Mouse (Mus musculus): Measurements from ENCODE around the gene Slc5a11.

Slc5a11 gene

DNA sequence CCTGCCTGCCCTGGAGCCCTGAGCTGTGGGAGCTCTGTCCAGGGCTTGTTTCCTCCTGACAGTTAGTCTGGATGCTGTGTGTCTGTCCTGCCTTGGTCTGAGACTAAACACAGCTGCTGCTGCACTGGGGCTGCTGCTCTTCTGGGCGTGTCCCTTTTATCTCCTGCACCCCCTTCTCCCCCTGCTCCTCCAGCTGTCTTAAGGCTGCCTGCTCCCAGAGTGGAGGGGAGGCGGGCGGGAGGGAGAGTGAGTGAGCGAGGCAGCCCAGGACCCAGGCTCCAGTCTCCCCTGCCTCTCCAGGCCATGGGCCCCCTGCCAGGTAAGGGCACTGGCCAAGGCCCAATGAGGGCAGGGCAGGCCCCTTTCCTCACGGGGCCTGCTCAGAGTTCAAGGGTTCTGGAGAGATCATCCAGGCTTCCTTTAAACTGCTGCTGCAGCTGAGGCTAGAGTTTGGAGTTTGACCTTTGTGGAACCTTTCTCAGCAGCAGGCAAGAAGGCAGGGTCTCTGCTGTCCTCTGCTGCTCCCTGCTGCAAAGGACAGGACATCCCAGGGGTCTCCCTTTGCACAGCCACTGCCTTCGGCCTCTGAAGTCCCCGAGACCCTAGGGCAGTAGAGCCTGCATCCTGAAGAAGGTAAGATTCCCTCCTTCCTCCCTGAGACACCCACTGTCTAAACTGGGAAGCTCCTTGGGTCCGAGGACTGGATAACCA lies at the start of gene Slc5a11:
Slc5a11 (plus strand) TSS at position 416 of the 711 bp plus-strand sequence.
- peak; percentile 29 for DNase-seq

GRCm38 (mm10) chr7:123167436-123167835 lies 47.1 kb upstream of the Slc5a11 start:
- no peak for DNase-seq

DNA sequence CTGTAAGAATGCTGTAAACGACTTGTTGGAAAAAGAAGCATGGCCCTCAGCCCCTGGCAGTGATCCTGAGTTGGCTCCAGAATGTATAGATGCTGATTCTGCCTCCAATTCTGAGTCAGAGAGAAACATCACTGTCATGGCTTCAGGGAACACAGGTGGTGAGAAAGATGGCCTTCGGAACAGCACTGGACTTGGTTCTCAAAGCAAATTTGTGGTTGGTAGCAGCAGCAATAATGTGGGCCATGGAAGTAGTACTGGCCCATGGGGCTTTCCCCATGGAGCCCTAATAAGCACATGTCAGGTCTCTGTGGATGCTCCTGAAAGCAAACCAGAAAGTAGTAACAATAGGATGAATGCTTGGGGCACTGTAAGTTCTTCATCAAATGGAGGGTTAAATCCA lies 45.0 kb upstream of the Slc5a11 start:
- no peak for DNase-seq

GRCm38 (mm10) chr7:123172101-123172500 lies 42.5 kb upstream of the Slc5a11 start:
- no peak for DNase-seq

- DNase-seq: no peak
Observed at GRCm38 (mm10) chr7:123177215-123177614, 37.4 kb upstream of the Slc5a11 start.

DNA sequence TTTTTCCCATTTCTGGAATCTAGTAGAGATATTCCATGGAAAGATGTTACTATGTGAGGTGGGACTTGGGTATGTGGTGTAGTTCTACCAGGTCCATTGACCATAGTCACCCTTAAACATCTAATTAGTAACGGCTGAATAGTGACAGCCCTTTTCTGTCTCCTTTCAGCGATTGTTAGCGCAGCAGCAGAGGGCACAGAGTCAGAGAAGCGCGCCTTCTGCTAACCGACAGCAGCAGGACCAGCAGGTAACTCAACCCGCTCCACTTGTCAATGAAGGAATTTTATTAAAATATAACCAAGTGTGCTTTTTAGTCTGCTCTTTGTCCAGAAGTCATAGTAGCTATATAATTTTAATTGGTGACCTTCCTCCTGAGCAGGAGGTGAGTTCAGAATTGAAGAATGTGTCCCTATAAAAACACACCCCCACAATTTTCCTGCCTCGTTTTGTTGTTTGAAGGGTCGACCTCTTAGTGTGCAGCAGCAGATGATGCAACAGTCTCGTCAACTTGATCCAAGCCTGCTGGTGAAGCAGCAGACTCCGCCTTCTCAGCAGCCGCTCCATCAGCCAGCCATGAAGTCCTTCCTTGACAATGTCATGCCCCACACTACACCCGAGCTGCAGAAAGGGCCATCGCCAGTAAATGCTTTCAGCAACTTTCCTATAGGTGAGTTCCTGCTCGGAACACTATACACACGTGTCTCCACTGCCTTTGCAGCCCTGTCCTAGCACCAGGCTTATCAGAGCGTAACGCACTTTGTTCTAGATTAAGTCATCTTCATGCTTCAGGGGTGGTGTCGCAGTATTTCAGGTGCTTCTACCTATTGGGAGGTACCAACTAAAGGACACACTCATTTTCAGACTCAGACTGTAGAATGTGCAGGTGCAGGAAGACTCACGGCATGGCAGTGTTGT lies 32.5 kb upstream of the Slc5a11 start:
- no peak for DNase-seq

- no peak for DNase-seq
Observed at GRCm38 (mm10) chr7:123184891-123185290, 29.7 kb upstream of the Slc5a11 start.

GRCm38 (mm10) chr7:123186463-123186862 lies 28.1 kb upstream of the Slc5a11 start:
- no peak for DNase-seq

GRCm38 (mm10) chr7:123187246-123187645 lies 27.3 kb upstream of the Slc5a11 start:
- DNase-seq: no peak

DNA sequence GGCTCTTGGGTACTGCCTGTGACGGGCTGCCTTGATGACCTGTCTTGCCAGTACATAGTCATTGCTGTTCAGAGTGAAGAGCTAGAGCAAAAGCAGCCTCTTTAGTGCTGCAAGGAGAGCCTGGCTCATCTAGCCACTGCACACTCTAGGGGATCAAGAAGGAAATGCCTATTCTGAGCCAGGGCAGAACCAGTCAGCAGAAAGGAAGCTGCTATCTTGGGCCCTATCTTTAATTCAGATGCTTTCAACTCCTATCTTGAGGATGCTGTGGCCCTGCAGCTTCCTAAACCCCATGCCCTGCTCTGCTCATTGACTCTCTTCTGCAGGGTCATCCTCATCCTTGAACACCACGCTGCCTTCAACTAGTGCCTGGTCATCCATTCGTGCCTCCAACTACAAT lies 26.1 kb upstream of the Slc5a11 start:
- DNase-seq: no peak

- DNase-seq: no peak
Observed at GRCm38 (mm10) chr7:123189762-123190161, 24.8 kb upstream of the Slc5a11 start.

DNA sequence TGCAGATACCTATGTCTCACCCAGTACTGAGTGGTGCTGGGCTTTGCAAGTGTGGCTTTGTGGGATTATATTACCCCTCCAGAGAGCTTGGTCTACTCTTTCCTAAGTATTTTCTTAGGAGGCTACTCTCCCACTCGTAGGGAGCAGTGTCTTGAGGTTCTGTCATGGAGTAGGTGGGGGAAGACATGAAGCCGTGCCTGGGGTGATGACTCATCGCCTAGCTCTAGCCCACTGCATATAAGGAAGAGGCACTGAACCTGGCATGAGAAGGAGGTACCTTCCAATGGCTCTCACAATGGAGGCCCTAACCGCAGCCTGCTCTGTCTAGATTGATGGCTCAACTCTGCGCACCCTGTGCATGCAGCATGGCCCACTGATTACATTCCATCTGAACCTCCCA lies 22.8 kb upstream of the Slc5a11 start:
- DNase-seq: no peak

DNA sequence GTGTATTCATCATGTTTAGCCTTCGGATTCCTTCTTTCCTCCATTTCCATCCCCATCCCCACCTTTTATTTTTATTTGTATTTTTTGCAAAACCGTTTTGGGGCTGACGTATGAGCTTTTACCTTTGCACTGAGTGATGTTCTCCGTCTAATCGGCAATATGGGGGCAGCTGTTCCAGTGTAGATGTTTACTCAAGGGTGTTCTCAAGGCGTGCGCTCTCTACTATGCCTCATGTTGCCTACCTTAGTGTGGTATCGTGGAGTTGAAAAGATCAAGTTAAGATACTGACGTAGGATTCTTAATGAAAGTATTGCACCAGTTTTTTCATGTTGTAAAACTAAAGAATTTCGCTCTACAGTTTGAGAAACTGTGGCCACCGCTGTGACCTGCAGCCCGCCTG lies 21.4 kb upstream of the Slc5a11 start:
- DNase-seq: no peak

GRCm38 (mm10) chr7:123194696-123195095 lies 19.9 kb upstream of the Slc5a11 start:
- DNase-seq: no peak

GRCm38 (mm10) chr7:123196432-123196831 lies 18.1 kb upstream of the Slc5a11 start:
- no peak for DNase-seq

DNA sequence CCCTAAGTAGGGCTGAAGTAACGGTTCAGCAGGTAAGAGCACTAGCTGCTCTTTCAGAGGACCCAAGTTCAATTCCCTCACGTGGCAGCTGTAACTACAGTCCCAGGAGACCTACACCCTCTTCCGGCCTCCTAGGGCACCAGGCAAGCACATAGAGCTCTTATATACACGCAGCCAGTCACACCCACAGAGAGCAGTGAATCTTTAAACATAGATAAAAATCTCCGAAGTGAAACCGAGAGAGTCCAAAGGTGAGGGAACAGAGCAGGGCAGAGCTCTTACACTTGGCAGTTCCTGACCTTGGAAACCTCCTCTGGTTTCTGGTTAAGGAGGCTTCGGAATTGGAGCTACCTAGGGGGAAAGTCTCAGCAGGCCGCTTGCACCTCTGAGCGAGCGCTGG lies 15.9 kb upstream of the Slc5a11 start:
- no peak for DNase-seq

DNA sequence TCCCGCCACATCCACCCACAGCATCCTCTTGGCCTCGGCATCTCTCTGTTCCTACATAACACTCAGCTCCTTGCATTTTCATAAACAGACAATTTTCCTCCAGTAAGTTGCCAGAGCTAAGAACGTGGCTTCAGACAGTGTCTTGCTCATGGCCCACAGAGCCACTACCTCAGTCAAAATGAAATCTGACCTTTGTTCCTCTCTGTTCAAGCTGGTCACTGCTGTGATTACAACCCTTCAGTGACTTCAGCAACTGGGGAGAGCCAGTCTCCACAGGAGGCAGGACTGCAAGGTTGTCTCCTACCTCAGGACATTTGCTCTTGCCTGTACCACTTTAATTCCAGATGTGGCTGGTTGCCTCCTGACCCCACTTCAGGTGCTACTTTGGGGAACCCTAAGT lies 15.4 kb upstream of the Slc5a11 start:
- no peak for DNase-seq

DNA sequence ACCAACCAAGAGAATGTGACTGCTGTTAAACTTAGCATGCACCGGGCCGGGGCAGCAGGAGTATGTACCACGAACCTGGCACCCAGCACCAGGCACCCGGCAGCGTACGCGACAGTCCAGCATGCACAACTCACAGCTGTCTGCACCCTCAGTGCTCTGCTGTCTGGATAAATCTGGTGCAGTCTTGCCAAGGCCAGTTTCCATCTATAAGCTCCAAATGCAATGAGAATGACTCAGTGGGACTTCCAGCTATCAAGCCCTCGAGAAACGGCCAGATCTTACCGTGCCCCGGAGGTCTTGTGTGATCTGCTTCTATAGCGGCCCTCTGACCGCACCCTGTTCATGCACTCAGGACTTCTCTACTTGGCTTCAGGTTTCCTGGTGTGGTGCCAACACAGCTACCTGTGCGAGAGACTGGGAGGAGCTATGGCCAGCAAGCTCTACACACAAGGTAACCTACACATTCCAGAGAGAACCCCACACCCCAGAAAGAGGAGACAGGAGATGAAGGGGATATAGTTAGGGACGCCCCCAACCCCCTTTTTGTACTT lies 14.8 kb upstream of the Slc5a11 start:
- no peak for DNase-seq

- DNase-seq: no peak
Observed at GRCm38 (mm10) chr7:123200722-123201121, 13.9 kb upstream of the Slc5a11 start.

GRCm38 (mm10) chr7:123205261-123205660 lies 9.3 kb upstream of the Slc5a11 start:
- peak; percentile 76 for DNase-seq

- DNase-seq: no peak
Observed at GRCm38 (mm10) chr7:123207561-123207960, 7.0 kb upstream of the Slc5a11 start.

GRCm38 (mm10) chr7:123209864-123210263 lies 4.7 kb upstream of the Slc5a11 start:
- no peak for DNase-seq

DNA sequence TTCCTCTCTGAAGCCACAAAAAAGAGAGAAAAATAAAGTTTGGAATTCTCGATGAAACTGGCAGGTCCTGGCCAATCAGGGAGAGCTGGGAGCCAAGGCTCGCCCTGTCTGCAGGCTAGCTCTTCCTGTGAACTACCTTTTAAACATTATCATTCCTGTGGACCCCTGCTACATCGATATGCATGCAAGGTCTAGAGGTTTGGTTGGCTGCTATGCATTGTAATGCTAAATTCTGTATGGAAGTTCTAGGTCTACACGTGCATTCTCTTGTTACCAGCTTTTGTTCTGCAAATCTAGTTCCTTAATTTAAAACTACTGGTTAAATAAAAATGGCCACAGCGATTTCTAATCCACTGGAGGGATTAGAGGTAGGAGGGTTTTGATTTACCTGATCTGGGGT lies 3.1 kb upstream of the Slc5a11 start:
- no peak for DNase-seq

DNA sequence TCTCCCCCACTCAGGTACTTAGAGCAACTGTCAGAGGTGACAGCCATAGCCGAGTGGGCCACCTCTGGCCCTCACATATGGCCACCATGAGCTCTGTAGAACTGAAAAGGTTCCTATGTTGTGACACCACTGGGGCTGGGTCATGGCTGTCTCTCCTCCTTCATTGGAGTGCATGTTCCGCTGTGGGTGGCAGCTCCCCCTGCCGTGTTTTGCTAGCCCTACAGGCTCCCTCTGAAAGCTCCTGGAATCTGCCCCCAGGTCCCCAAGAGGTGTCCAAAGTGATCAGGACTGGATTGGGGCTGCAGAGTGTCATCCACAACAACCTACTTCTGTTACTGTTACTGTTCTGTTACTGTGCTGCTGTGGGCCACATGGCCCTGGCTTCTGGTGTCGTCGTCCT lies 2.3 kb upstream of the Slc5a11 start:
- no peak for DNase-seq

Data from embryo, embryonic 11 days (tissue).